Mouse (Mus musculus): ENCODE results near the gene Vps26c.

DNA sequence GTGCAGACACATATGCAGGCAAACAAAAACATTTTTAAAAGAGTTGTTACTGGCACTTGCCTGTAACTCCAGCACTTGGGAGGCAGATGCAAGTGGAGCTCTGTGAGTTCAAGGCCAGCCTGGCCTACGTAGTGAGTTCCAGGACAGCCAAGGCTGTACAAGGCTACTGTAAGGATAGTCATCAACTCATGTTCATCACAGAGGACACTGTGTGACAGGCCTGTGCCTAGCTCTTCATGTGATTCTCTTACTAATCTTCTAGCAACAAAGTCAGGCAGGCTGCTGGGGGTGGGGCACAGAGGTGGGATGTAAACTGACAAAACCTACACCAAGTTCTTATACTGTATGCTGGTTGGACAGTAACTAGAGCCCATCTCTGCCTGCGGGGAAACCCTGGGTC, 19.6 kb downstream of the Vps26c start:
- no peak for TF ChIP-seq CTCF (IDR thresholded peaks at IDR 0.05; ENCODE audit: borderline replicate concordance, extremely low read depth, insufficient read depth, insufficient read length)
- TF ChIP-seq POLR2A (IDR thresholded peaks at IDR 0.05; ENCODE audit: borderline replicate concordance, extremely low read depth, insufficient read depth, insufficient read length, poor library complexity, severe bottlenecking): no peak
